Mouse (Mus musculus): ENCODE measurements around the gene Lacc1. TPM values are rescaled to one million over a fixed set of nuclear protein-coding genes. Genes with fewer than 3 reads are reported as not detected.
"Not testable (repeated sequence)": the region's sequence is repeated elsewhere in the genome, so short reads cannot be mapped to it uniquely, and the experiment has no call there.

Lacc1 gene
- polyA plus RNA-seq, 1 experiment from 2014 or later = 6.9 TPM

- Histone ChIP-seq H3K4me1 (peaks cover 34% of the 10 kb centered on the region), H3K27ac (replicated peaks) (no peak overlapping the region), H3K4me2 (no peak overlapping the region), H3K9me3 (peaks cover 4% of the 10 kb centered on the region; the same call in 1 of the 2 replicates), H3K36me3 (no peaks in the 10 kb centered on the region), H3K27me3 (replicated peaks) (no peaks in the 10 kb centered on the region), H3K9ac (no peak overlapping the region), H3K4me3 (no peak overlapping the region)
- ATAC-seq (ENCODE audit: extremely low read depth, insufficient number of reproducible peaks, low FRiP score, low TSS enrichment) = no peak
- WGBS = 51% methylated on average over 5 of the region's 5 CpGs
Measured at GRCm38 (mm10) chr14:77029319-77030054, 7.2 kb downstream of the Lacc1 start.

- 77% methylated on average over 3 of the region's 3 CpGs for WGBS
- Histone ChIP-seq H3K4me2 (no peak overlapping the region), H3K4me3 (no peak overlapping the region), H3K9ac (no peak overlapping the region), H3K9me3 (peaks cover 4% of the 10 kb centered on the region; the same call in 1 of the 2 replicates), H3K27ac (replicated peaks) (no peak overlapping the region), H3K27me3 (replicated peaks) (no peaks in the 10 kb centered on the region), H3K4me1 (peaks cover 4% of the 10 kb centered on the region), H3K36me3 (no peaks in the 10 kb centered on the region)
- ATAC-seq (ENCODE audit: extremely low read depth, insufficient number of reproducible peaks, low FRiP score, low TSS enrichment) = no peak
Measured at GRCm38 (mm10) chr14:77024499-77024898, 12.2 kb downstream of the Lacc1 start.

- peak overlapping the region; percentile 53 for H3K4me2 ChIP-seq
- 42% methylated on average over 6 of the region's 6 CpGs for WGBS
- H3K36me3 ChIP-seq = no peaks in the 10 kb centered on the region
- no peaks in the 10 kb centered on the region for H3K27me3 ChIP-seq (replicated peaks)
- 0 out of 2 replicates have a peak overlapping the region, but pooled peaks have one; percentile 52 for H3K9ac ChIP-seq
- peaks cover 9% of the 10 kb centered on the region for H3K4me1 ChIP-seq
- H3K4me3 ChIP-seq = no peak overlapping the region
- no peak for ATAC-seq (ENCODE audit: extremely low read depth, insufficient number of reproducible peaks, low FRiP score, low TSS enrichment)
- no peak overlapping the region for H3K27ac ChIP-seq (replicated peaks)
- H3K9me3 ChIP-seq = no peaks in the 10 kb centered on the region
Measured at GRCm38 (mm10) chr14:77017211-77017610, 19.5 kb downstream of the Lacc1 start.

GRCm38 (mm10) chr14:77016783-77017182 is 19.9 kb downstream of the Lacc1 start:
- H3K4me3 ChIP-seq = 0 out of 2 replicates have a peak overlapping the region, but pooled peaks have one; percentile 6
- not testable (repeated sequence) for ATAC-seq (ENCODE audit: extremely low read depth, insufficient number of reproducible peaks, low FRiP score, low TSS enrichment)

GRCm38 (mm10) chr14:77011804-77012203 is 24.9 kb downstream of the Lacc1 start:
- no peak for ATAC-seq (ENCODE audit: extremely low read depth, insufficient number of reproducible peaks, low FRiP score, low TSS enrichment)
- Histone ChIP-seq H3K27me3 (replicated peaks) (no peaks in the 10 kb centered on the region), H3K27ac (replicated peaks) (no peak overlapping the region), H3K4me2 (no peak overlapping the region), H3K9ac (no peak overlapping the region), H3K9me3 (no peaks in the 10 kb centered on the region), H3K4me1 (peaks cover 4% of the 10 kb centered on the region), H3K4me3 (no peak overlapping the region), H3K36me3 (no peaks in the 10 kb centered on the region)
- WGBS = 2% methylated on average over 3 of the region's 3 CpGs

More at GRCm38 (mm10) chr14:77016783-77017182, 19.9 kb downstream of the Lacc1 start:
- 40% methylated on average over 12 of the region's 12 CpGs for WGBS
- H3K27ac ChIP-seq (replicated peaks); H3K36me3 ChIP-seq; H3K9me3 ChIP-seq; H3K27me3 ChIP-seq (replicated peaks); H3K4me1 ChIP-seq: not testable (repeated sequence)
- peak overlapping the region; percentile 53 for H3K4me2 ChIP-seq
- 0 out of 2 replicates have a peak overlapping the region, but pooled peaks have one; percentile 52 for H3K9ac ChIP-seq

- no peak overlapping the region for H3K9ac ChIP-seq
- no peaks in the 10 kb centered on the region for H3K27me3 ChIP-seq (replicated peaks)
- H3K4me1 ChIP-seq = peaks cover 8% of the 10 kb centered on the region; the same call in 1 of the 2 replicates
- no peaks in the 10 kb centered on the region for H3K9me3 ChIP-seq
- no peaks in the 10 kb centered on the region for H3K36me3 ChIP-seq
- H3K4me3 ChIP-seq = no peak overlapping the region
- no peak for ATAC-seq (ENCODE audit: extremely low read depth, insufficient number of reproducible peaks, low FRiP score, low TSS enrichment)
- WGBS = 25% methylated on average over 3 of the region's 3 CpGs
- no peak overlapping the region for H3K27ac ChIP-seq (replicated peaks)
- no peak overlapping the region for H3K4me2 ChIP-seq
Measured at GRCm38 (mm10) chr14:77008238-77008637, 28.5 kb downstream of the Lacc1 start.

GRCm38 (mm10) chr14:77005566-77005965 is 31.1 kb downstream of the Lacc1 start:
- Histone ChIP-seq H3K27ac (replicated peaks) (no peak overlapping the region), H3K36me3 (no peaks in the 10 kb centered on the region), H3K9ac (no peak overlapping the region), H3K27me3 (replicated peaks) (no peaks in the 10 kb centered on the region), H3K4me2 (no peak overlapping the region), H3K9me3 (no peaks in the 10 kb centered on the region), H3K4me1 (peaks cover 8% of the 10 kb centered on the region; the same call in 1 of the 2 replicates), H3K4me3 (no peak overlapping the region)
- WGBS = 76% methylated on average over 5 of the region's 5 CpGs
- ATAC-seq (ENCODE audit: extremely low read depth, insufficient number of reproducible peaks, low FRiP score, low TSS enrichment) = no peak

- no peak overlapping the region for H3K4me2 ChIP-seq
- peaks cover 8% of the 10 kb centered on the region; the same call in 1 of the 2 replicates for H3K4me1 ChIP-seq
- 53% methylated on average over 8 of the region's 8 CpGs for WGBS
- ATAC-seq (ENCODE audit: extremely low read depth, insufficient number of reproducible peaks, low FRiP score, low TSS enrichment) = no peak
- no peaks in the 10 kb centered on the region for H3K9me3 ChIP-seq
- no peak overlapping the region for H3K9ac ChIP-seq
- no peaks in the 10 kb centered on the region for H3K36me3 ChIP-seq
- no peak overlapping the region for H3K4me3 ChIP-seq
- H3K27ac ChIP-seq (replicated peaks) = no peak overlapping the region
- H3K27me3 ChIP-seq (replicated peaks) = no peaks in the 10 kb centered on the region
Measured at GRCm38 (mm10) chr14:77004740-77005139, 32.0 kb downstream of the Lacc1 start.

- not testable (repeated sequence) for H3K36me3 ChIP-seq; H3K4me3 ChIP-seq; H3K4me2 ChIP-seq; ATAC-seq (ENCODE audit: extremely low read depth, insufficient number of reproducible peaks, low FRiP score, low TSS enrichment); H3K9me3 ChIP-seq; H3K27me3 ChIP-seq (replicated peaks); H3K9ac ChIP-seq; H3K4me1 ChIP-seq; H3K27ac ChIP-seq (replicated peaks)
- WGBS = 82% methylated on average over 2 of the region's 2 CpGs
Measured at GRCm38 (mm10) chr14:76990351-76990750, 46.4 kb downstream of the Lacc1 start.

GRCm38 (mm10) chr14:76981781-76982180 is 54.9 kb downstream of the Lacc1 start:
- Histone ChIP-seq H3K4me1 (no peaks in the 10 kb centered on the region), H3K9me3 (no peaks in the 10 kb centered on the region), H3K36me3 (no peaks in the 10 kb centered on the region), H3K4me2 (no peak overlapping the region), H3K27ac (replicated peaks) (no peak overlapping the region), H3K27me3 (replicated peaks) (no peaks in the 10 kb centered on the region), H3K4me3 (no peak overlapping the region), H3K9ac (no peak overlapping the region)
- 53% methylated on average over 1 of the region's 1 CpGs for WGBS
- ATAC-seq (ENCODE audit: extremely low read depth, insufficient number of reproducible peaks, low FRiP score, low TSS enrichment) = no peak

GRCm38 (mm10) chr14:76981176-76981575 is 55.5 kb downstream of the Lacc1 start:
- H3K9ac ChIP-seq = no peak overlapping the region
- no peaks in the 10 kb centered on the region for H3K9me3 ChIP-seq
- no peak overlapping the region for H3K4me2 ChIP-seq
- no peaks in the 10 kb centered on the region for H3K27me3 ChIP-seq (replicated peaks)
- ATAC-seq (ENCODE audit: extremely low read depth, insufficient number of reproducible peaks, low FRiP score, low TSS enrichment) = no peak
- WGBS = 87% methylated on average over 4 of the region's 4 CpGs
- H3K27ac ChIP-seq (replicated peaks) = no peak overlapping the region
- H3K36me3 ChIP-seq = no peaks in the 10 kb centered on the region
- H3K4me3 ChIP-seq = no peak overlapping the region
- H3K4me1 ChIP-seq = no peaks in the 10 kb centered on the region

GRCm38 (mm10) chr14:76979569-76979968 is 57.1 kb downstream of the Lacc1 start:
- ATAC-seq (ENCODE audit: extremely low read depth, insufficient number of reproducible peaks, low FRiP score, low TSS enrichment) = no peak
- 65% methylated on average over 9 of the region's 9 CpGs for WGBS

More at GRCm38 (mm10) chr14:76979569-76979968, 57.1 kb downstream of the Lacc1 start:
- no peaks in the 10 kb centered on the region for H3K4me1 ChIP-seq
- no peak overlapping the region for H3K4me3 ChIP-seq
- H3K27ac ChIP-seq (replicated peaks) = no peak overlapping the region
- no peak overlapping the region for H3K9ac ChIP-seq
- no peaks in the 10 kb centered on the region for H3K9me3 ChIP-seq
- H3K36me3 ChIP-seq = no peaks in the 10 kb centered on the region
- no peak overlapping the region for H3K4me2 ChIP-seq
- H3K27me3 ChIP-seq (replicated peaks) = no peaks in the 10 kb centered on the region
